Mouse (Mus musculus) testis, adult 2 months (tissue): ENCODE results near the gene Ect2l. TPM values are rescaled to one million over a fixed set of nuclear protein-coding genes. Genes with fewer than 3 reads are reported as not detected.

Source experiments
- H3K27ac ChIP-seq: fragments of 200-500 bp; 2 replicates; pipeline ENCODE4 v1.5.1; 2012; ENCODE audit warnings: low read depth, low read length; ENCODE audit not compliant: control insufficient read depth, insufficient read depth
- H3K27me3 ChIP-seq: fragments of 200-500 bp; 2 replicates; pipeline ENCODE4 v1.6.1; 2012; ENCODE audit warnings: mild to moderate bottlenecking, low read length, moderate library complexity; ENCODE audit not compliant: control insufficient read depth, insufficient read depth
- H3K36me3 ChIP-seq: fragments of 200-500 bp; 2 replicates; pipeline ENCODE4 v1.6.1; 2012; ENCODE audit warnings: mild to moderate bottlenecking, low read length; ENCODE audit not compliant: control insufficient read depth, insufficient read depth
- H3K4me1 ChIP-seq: fragments of 200-500 bp; 2 replicates; pipeline ENCODE4 v1.6.1; 2012; ENCODE audit warnings: low read length; ENCODE audit not compliant: control insufficient read depth, insufficient read depth
- H3K4me3 ChIP-seq: fragments of 200-500 bp; 2 replicates; pipeline ENCODE4 v1.5.1; 2012; ENCODE audit warnings: low read depth, mild to moderate bottlenecking, low read length, moderate library complexity, mixed read lengths; ENCODE audit not compliant: control insufficient read depth
- CTCF ChIP-seq: fragments of 200-500 bp; IDR thresholded peaks from 2 replicates; pipeline ENCODE4 v1.5.1; 2012; ENCODE audit warnings: low read depth, mild to moderate bottlenecking, inconsistent platforms, low read length, moderate library complexity; ENCODE audit not compliant: control insufficient read depth, insufficient read depth, insufficient replicate concordance
- POLR2A ChIP-seq: fragments of 200-500 bp; IDR thresholded peaks from 2 replicates; pipeline ENCODE4 v1.6.1; 2012; ENCODE audit warnings: low read depth, mild to moderate bottlenecking, inconsistent platforms, low read length, moderate library complexity; ENCODE audit not compliant: control insufficient read depth
- polyA plus RNA-seq: library from polyadenylated mRNA; depleted of rRNA; stranded (reverse); fragments of >200 nt; gene quantifications from 2 replicates; pipeline ENCODE4 v1.2.3, GENCODE M21; 2012; rRNA removed

Gene Ect2l
- polyA plus RNA-seq = 0.16 and 0.43 TPM in 2 replicates

- no peak within 1 kb of the TSS for H3K27ac ChIP-seq
- H3K4me1 ChIP-seq = peaks cover 5% of the 10 kb centered on the region
- H3K4me3 ChIP-seq = no peak within 1 kb of the TSS
- no peaks in the 10 kb centered on the region for H3K27me3 ChIP-seq
- H3K36me3 ChIP-seq = no peaks in the 10 kb centered on the region
- TF ChIP-seq CTCF (peak; percentile 56; the same call in 1 of the 2 replicates), POLR2A (no peak)
Measured at GRCm38 (mm10) chr10:18210726-18211125, at the start of gene Ect2l. Gene Ect2l (minus strand): TSS chr10:18210890.

GRCm38 (mm10) chr10:18251345-18251744 is 40.7 kb upstream of the Ect2l start:
- Histone ChIP-seq H3K4me1 (no peaks in the 10 kb centered on the region; the same call in 1 of the 2 replicates), H3K36me3 (no peaks in the 10 kb centered on the region), H3K4me3 (peak overlapping the region; percentile 70), H3K27me3 (no peaks in the 10 kb centered on the region), H3K27ac (no peak overlapping the region)
- no peak for TF ChIP-seq CTCF
- TF ChIP-seq POLR2A = peak; percentile 72; the same call in 1 of the 2 replicates

GRCm38 (mm10) chr10:18243614-18244013 is 32.9 kb upstream of the Ect2l start:
- no peaks in the 10 kb centered on the region for H3K4me1 ChIP-seq

GRCm38 (mm10) chr10:18237191-18237590 is 26.5 kb upstream of the Ect2l start:
- TF ChIP-seq POLR2A (no peak), CTCF (no peak)
- H3K4me1 ChIP-seq = no peaks in the 10 kb centered on the region
- H3K36me3 ChIP-seq = no peaks in the 10 kb centered on the region
- H3K27ac ChIP-seq = no peak overlapping the region
- peak overlapping the region; percentile 67 for H3K4me3 ChIP-seq
- H3K27me3 ChIP-seq = no peaks in the 10 kb centered on the region

More at GRCm38 (mm10) chr10:18243614-18244013, 32.9 kb upstream of the Ect2l start:
- no peak overlapping the region for H3K4me3 ChIP-seq
- H3K36me3 ChIP-seq = no peaks in the 10 kb centered on the region
- H3K27me3 ChIP-seq = no peaks in the 10 kb centered on the region
- H3K27ac ChIP-seq = no peak overlapping the region
- TF ChIP-seq CTCF = no peak
- TF ChIP-seq POLR2A = no peak

GRCm38 (mm10) chr10:18236328-18236927 is 25.7 kb upstream of the Ect2l start:
- Histone ChIP-seq H3K27me3 (no peaks in the 10 kb centered on the region), H3K27ac (peak overlapping the region; percentile 70), H3K36me3 (no peaks in the 10 kb centered on the region), H3K4me3 (peak overlapping the region; percentile 80), H3K4me1 (no peaks in the 10 kb centered on the region)
- no peak for TF ChIP-seq CTCF
- TF ChIP-seq POLR2A = no peak

- H3K27ac ChIP-seq = peak overlapping the region; percentile 98
- peak overlapping the region; percentile 98 for H3K4me3 ChIP-seq
- TF ChIP-seq CTCF (no peak), POLR2A (no peak)
- no peaks in the 10 kb centered on the region for H3K36me3 ChIP-seq
- no peaks in the 10 kb centered on the region for H3K27me3 ChIP-seq
- no peaks in the 10 kb centered on the region for H3K4me1 ChIP-seq
Measured at GRCm38 (mm10) chr10:18235402-18235747, 24.7 kb upstream of the Ect2l start.

- Histone ChIP-seq H3K4me1 (no peaks in the 10 kb centered on the region), H3K27ac (peak within 1 kb of the TSS; percentile 98), H3K4me3 (peak within 1 kb of the TSS; percentile 98), H3K36me3 (no peaks in the 10 kb centered on the region), H3K27me3 (no peaks in the 10 kb centered on the region)
- peak; percentile 78 for TF ChIP-seq POLR2A
- no peak for TF ChIP-seq CTCF
Measured at GRCm38 (mm10) chr10:18234560-18235401, 24.1 kb upstream of the Ect2l start, which contains the start of gene Ccdc28a. Gene Ccdc28a (minus strand): TSS chr10:18234998.
